Mouse (Mus musculus) liver, embryonic 14.5 days (tissue): ENCODE measurements around the gene Ciao2a.

Source experiments
- CTCF ChIP-seq: IDR thresholded peaks from 2 replicates; pipeline ENCODE4 v1.5.1; 2016; ENCODE audit warnings: antibody characterized with exemption, low read depth, control low read depth
- EP300 ChIP-seq: IDR thresholded peaks from 2 replicates; pipeline ENCODE4 v1.6.1; 2016; ENCODE audit warnings: antibody characterized with exemption, low read depth

DNA sequence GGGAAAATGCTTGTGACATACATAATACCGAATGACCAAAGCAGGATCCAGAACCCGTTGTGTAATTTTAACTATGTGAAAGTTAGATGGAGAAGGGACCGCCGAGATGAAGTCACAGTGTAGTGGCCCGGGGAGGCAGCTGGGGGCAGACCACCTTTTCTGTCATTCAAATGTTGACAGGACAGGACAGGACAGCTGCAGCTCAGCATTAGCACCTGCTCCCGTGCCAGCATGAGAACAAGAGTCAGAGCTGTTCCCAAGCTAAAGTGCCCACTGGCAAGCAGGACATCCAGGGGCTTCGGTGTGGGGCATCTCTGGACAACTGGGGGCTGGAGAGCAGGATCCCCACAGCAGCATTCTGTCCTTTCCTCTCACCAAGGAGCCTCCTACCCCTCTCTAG is 39.3 kb upstream of the Ciao2a start:
- TF ChIP-seq CTCF (no peak), EP300 (no peak)
